Mouse (Mus musculus): Measurements from ENCODE around the gene Shb.

DNA sequence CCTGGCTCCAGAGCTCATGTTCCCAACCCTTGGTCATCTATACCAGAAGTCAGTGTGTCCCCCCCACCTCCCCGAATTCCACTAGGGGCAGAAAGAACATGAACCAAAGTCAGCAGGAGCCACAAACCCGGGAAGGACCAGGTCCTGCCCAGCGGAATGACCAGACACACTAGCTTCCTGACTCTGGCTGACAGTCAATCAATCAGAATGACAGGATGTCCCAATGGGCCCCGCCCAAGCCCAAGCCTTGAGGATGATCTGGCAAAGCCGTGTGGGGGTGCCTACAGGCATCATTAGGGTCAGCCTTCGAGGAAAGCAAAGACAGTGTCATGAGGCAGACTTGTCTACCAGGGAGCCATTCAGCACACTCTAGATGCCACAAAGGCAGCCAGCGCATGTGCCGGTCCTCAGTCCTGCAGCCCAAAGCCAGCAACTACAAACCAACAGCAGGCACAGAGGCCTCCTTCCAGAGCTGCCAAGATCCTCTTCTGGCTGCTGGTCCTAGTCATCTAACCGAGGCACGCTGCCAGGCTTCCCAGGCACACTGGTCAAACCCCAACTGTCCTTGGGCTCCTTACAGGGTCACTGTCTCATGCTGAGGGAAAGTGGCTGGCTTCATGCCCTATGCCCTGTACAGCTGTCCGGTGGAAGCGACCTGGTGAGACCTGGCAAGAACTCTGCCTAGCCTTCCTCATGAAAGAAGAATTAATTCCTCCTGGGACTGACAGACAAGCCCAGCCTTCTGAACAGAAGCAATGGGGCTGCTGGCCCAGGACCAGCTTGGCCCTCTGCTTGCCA, 65.0 kb downstream of the Shb start:
- TF ChIP-seq CTCF (IDR thresholded peaks at IDR 0.05; ENCODE audit: extremely low read depth, insufficient read depth, low read length) (no peak), POLR2A (IDR thresholded peaks at IDR 0.05; ENCODE audit: extremely low read depth, insufficient read depth, low read length) (no peak)

Measured in cortical plate, adult 2 months (tissue).